Mouse (Mus musculus) intestine, embryonic 16.5 days (tissue): ENCODE data around the gene Cgrrf1. TPM values are rescaled to one million over a fixed set of nuclear protein-coding genes. Genes with fewer than 3 reads are reported as not detected.

Experiments used
- ATAC-seq: fragments of 200-750 bp; cut with Nextera tagmentation; 2 replicates; pipeline ENCODE4 v1.8.0; 2017; ENCODE audit warnings: moderate TSS enrichment, moderate library complexity
- H3K27ac ChIP-seq: fragments of 300-500 bp; sonication (generic); 2 replicates; pipeline ENCODE4 v1.5.1; 2014; ENCODE audit warnings: mild to moderate bottlenecking, low read length
- H3K27me3 ChIP-seq: fragments of 300-500 bp; sonication (generic); replicated peaks from 2 replicates; pipeline ENCODE4 v1.6.1; 2014; ENCODE audit warnings: low read length, control low read depth, mixed read lengths; ENCODE audit not compliant: control insufficient read depth, insufficient read depth
- H3K36me3 ChIP-seq: fragments of 300-500 bp; sonication (generic); 2 replicates; pipeline ENCODE4 v1.6.1; 2014; ENCODE audit warnings: low read length, control low read depth; ENCODE audit not compliant: control insufficient read depth, insufficient read depth
- H3K4me1 ChIP-seq: fragments of 300-500 bp; sonication (generic); 2 replicates; pipeline ENCODE4 v1.6.1; 2014; ENCODE audit warnings: low read length, control low read depth, mixed read lengths; ENCODE audit not compliant: control insufficient read depth, insufficient read depth
- H3K4me2 ChIP-seq: fragments of 300-500 bp; sonication (generic); 2 replicates; pipeline ENCODE4 v1.6.1; 2014; ENCODE audit warnings: low read depth, low read length, control low read depth
- H3K4me3 ChIP-seq: fragments of 300-500 bp; sonication (generic); 2 replicates; pipeline ENCODE4 v1.5.1; 2014; ENCODE audit warnings: mild to moderate bottlenecking, low read length
- H3K9ac ChIP-seq: fragments of 300-500 bp; sonication (generic); 2 replicates; pipeline ENCODE4 v1.6.1; 2014; ENCODE audit warnings: low read depth, low read length
- H3K9me3 ChIP-seq: fragments of 300-500 bp; sonication (generic); 2 replicates; pipeline ENCODE4 v1.6.1; 2016; ENCODE audit warnings: low read length, control low read depth; ENCODE audit not compliant: control insufficient read depth
- WGBS: fragments of 180-500 bp; shearing (Covaris S2); extraction: QIAGEN DNeasy Blood & Tissue Kit; methylation state at CpG from one replicate; pipeline ENCODE4 v1.1.7; 2014; 5-methylcytosine and 5-hydroxymethylcytosine counted together
- polyA plus RNA-seq: library from polyadenylated mRNA; unstranded; fragments of >200 nt; fragmentation: Nextera tagmentation; extraction: Ambion mirVana; gene quantifications from 2 replicates; pipeline ENCODE4 v1.2.1, GENCODE M21; 2015

Cgrrf1 gene
- polyA plus RNA-seq, 1 experiment from 2014 or later: 24.0 TPM

GRCm38 (mm10) chr14:46845706-46846105, 13.8 kb downstream of the Cgrrf1 start:
- ATAC-seq: no peak
- H3K9me3 ChIP-seq: no peaks in the 10 kb centered on the region
- H3K27me3 ChIP-seq: no peaks in the 10 kb centered on the region
- H3K4me3 ChIP-seq: no peak overlapping the region
- H3K4me2 ChIP-seq: no peak overlapping the region
- no peak overlapping the region for H3K9ac ChIP-seq
- 92% methylated on average over 11 of the region's 11 CpGs for WGBS
- peaks cover 7% of the 10 kb centered on the region for H3K36me3 ChIP-seq
- H3K27ac ChIP-seq: no peak overlapping the region
- no peaks in the 10 kb centered on the region for H3K4me1 ChIP-seq

GRCm38 (mm10) chr14:46848063-46848590, 16.2 kb downstream of the Cgrrf1 start:
- Histone ChIP-seq H3K4me2 (no peak overlapping the region), H3K4me1 (no peaks in the 10 kb centered on the region), H3K9ac (no peak overlapping the region), H3K9me3 (no peaks in the 10 kb centered on the region), H3K27me3 (no peaks in the 10 kb centered on the region), H3K27ac (no peak overlapping the region), H3K4me3 (no peak overlapping the region), H3K36me3 (no peaks in the 10 kb centered on the region)
- WGBS: 66% methylated on average over 4 of the region's 4 CpGs
- ATAC-seq: no peak

DNA sequence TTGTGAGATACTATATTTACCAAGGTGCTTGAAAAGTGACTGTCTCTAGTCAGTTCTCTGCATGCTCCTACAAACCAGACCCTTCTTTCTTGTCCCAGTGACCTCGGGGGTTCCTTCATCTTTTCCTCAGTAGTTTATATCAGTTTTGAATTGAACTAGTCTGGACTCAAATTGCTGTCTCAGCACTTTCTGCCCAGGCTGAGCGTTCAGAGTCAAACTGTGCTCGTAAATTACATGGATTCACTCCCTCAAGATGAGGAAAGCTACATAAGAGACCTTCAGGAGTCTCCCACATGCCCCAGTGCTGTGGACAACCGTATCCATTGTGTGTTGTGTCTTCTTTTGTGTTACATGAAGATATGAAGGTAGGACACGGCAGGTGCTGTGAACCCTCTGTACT, 16.8 kb downstream of the Cgrrf1 start:
- H3K4me2 ChIP-seq: no peak overlapping the region
- H3K4me1 ChIP-seq: no peaks in the 10 kb centered on the region
- no peaks in the 10 kb centered on the region for H3K27me3 ChIP-seq
- H3K4me3 ChIP-seq: no peak overlapping the region
- H3K27ac ChIP-seq: no peak overlapping the region
- no peak for ATAC-seq
- H3K9me3 ChIP-seq: no peaks in the 10 kb centered on the region
- no peak overlapping the region for H3K9ac ChIP-seq
- 73% methylated on average over 5 of the region's 5 CpGs for WGBS
- H3K36me3 ChIP-seq: no peaks in the 10 kb centered on the region

DNA sequence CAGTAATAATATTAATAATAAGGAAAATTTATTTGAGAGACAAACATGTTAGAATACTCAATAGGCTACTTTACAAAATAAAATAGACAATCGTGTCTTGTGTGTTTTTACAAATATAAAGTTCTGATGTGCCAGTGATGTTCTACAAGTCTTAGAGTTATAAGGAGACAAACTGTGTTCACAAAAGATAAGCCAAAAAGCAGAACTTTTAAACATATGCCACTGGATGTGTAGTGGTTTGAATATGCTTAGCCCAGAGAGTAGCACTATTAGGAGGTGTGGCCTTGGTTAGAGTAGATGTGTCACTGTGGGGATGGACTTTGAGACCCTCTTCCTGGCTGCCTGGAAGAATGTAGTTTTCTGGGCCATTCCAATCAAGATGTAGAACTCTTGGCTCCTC, 17.8 kb downstream of the Cgrrf1 start:
- H3K9ac ChIP-seq: no peak overlapping the region
- H3K27me3 ChIP-seq: no peaks in the 10 kb centered on the region
- no peaks in the 10 kb centered on the region for H3K4me1 ChIP-seq
- no peaks in the 10 kb centered on the region for H3K9me3 ChIP-seq
- H3K36me3 ChIP-seq: no peaks in the 10 kb centered on the region
- 92% methylated on average over 1 of the region's 1 CpGs for WGBS
- no peak overlapping the region for H3K4me2 ChIP-seq
- H3K4me3 ChIP-seq: no peak overlapping the region
- H3K27ac ChIP-seq: no peak overlapping the region
- no peak for ATAC-seq

- H3K4me1 ChIP-seq: no peaks in the 10 kb centered on the region
- H3K4me3 ChIP-seq: no peak overlapping the region
- H3K9ac ChIP-seq: no peak overlapping the region
- H3K9me3 ChIP-seq: no peaks in the 10 kb centered on the region
- H3K36me3 ChIP-seq: no peaks in the 10 kb centered on the region
- H3K4me2 ChIP-seq: no peak overlapping the region
- ATAC-seq: no peak
- 86% methylated on average over 11 of the region's 11 CpGs for WGBS
- H3K27ac ChIP-seq: no peak overlapping the region
- H3K27me3 ChIP-seq: no peaks in the 10 kb centered on the region
These were observed 21.8 kb downstream of the Cgrrf1 start for GRCm38 (mm10) chr14:46853677-46854076.

GRCm38 (mm10) chr14:46862922-46863321, 31.0 kb downstream of the Cgrrf1 start:
- no peaks in the 10 kb centered on the region for H3K4me1 ChIP-seq
- H3K36me3 ChIP-seq: no peaks in the 10 kb centered on the region
- ATAC-seq: no peak
- 95% methylated on average over 5 of the region's 5 CpGs for WGBS
- H3K9ac ChIP-seq: no peak overlapping the region
- H3K4me2 ChIP-seq: no peak overlapping the region
- no peak overlapping the region for H3K4me3 ChIP-seq
- no peak overlapping the region for H3K27ac ChIP-seq
- no peaks in the 10 kb centered on the region for H3K27me3 ChIP-seq
- no peaks in the 10 kb centered on the region for H3K9me3 ChIP-seq

DNA sequence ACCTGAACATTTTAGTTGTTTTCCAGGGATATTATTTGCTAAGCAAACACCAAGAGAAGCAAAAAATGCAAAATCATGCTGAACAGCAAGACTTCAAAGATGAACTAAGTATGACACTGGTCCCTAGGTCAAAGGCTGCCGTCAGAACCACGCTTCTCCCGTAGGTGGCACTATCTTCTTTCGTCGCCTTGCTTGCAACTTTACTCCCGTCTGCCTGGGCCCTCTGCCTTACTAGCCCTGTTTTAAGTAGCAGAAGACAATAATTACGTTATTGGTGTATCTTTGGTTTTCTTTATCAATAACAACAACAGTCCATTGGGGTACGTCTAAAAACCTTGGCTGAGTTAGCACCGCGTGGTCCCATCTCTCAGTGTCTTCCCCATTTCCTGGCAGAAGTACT, 49.0 kb downstream of the Cgrrf1 start:
- 11% methylated on average over 10 of the region's 10 CpGs for WGBS

GRCm38 (mm10) chr14:46881581-46882430, 49.9 kb downstream of the Cgrrf1 start:
- Histone ChIP-seq H3K36me3 (no peaks in the 10 kb centered on the region), H3K27ac (peak overlapping the region; percentile 75), H3K4me3 (peak overlapping the region; percentile 70), H3K9ac (peak overlapping the region; percentile 88), H3K4me2 (peak overlapping the region; percentile 99), H3K9me3 (no peaks in the 10 kb centered on the region), H3K27me3 (peaks cover 4% of the 10 kb centered on the region; the same call in 1 of the 2 replicates), H3K4me1 (peaks cover 19% of the 10 kb centered on the region)
- WGBS: 9% methylated on average over 40 of the region's 40 CpGs
- ATAC-seq: peak; percentile 15; the same call in 1 of the 2 replicates

More for the DNA sequence above, 49.0 kb downstream of the Cgrrf1 start:
- no peak overlapping the region for H3K9ac ChIP-seq
- no peak overlapping the region for H3K4me3 ChIP-seq
- no peak for ATAC-seq
- peaks cover 4% of the 10 kb centered on the region; the same call in 1 of the 2 replicates for H3K27me3 ChIP-seq
- H3K27ac ChIP-seq: no peak overlapping the region
- H3K9me3 ChIP-seq: no peaks in the 10 kb centered on the region
- H3K36me3 ChIP-seq: no peaks in the 10 kb centered on the region
- H3K4me2 ChIP-seq: 0 out of 2 replicates have a peak overlapping the region, but pooled peaks have one; percentile 99
- peaks cover 17% of the 10 kb centered on the region for H3K4me1 ChIP-seq

DNA sequence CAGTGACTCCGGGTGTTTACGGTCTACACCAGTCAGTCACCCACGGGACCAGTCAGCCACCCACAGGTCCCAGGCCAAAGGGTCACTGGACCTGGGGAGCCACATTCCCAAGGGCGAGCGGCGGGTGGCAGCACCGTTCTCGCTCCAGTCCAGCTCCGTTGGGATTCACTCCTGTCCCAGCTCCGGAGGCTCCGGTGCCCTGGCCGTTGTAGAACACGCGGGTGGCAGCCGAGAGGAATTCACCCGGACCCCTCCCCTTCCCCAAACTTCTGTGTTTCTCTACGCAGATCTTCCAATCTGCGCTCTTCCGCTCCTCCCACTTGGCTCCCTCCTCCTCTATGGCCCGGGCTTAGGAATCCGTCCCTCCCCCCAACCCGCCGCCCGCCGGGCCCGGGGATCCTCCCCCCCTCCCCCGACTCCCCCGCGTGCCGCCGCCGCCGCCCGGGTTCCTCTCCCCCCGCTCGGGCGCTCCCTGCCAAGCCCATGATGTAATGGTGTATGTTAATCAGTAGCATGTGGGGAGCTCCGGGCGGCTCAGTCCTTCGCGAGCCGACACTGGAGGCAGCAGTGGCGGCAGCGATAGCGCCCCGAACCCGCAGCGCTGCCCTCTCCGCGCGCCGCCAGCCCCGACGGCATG, 50.6 kb downstream of the Cgrrf1 start, which contains the start of gene Samd4:
Gene Samd4 (plus strand): TSS at position 424 of the 637 bp plus-strand sequence.
- H3K9ac ChIP-seq: peak within 1 kb of the TSS; percentile 88
- H3K4me1 ChIP-seq: peaks cover 19% of the 10 kb centered on the region
- H3K9me3 ChIP-seq: no peaks in the 10 kb centered on the region
- peak within 1 kb of the TSS; percentile 89 for H3K27ac ChIP-seq
- ATAC-seq: peak; percentile 78
- 1% methylated on average over 53 of the region's 54 CpGs for WGBS
- H3K4me2 ChIP-seq: peak within 1 kb of the TSS; percentile 99
- H3K4me3 ChIP-seq: peak within 1 kb of the TSS; percentile 70
- H3K36me3 ChIP-seq: no peaks in the 10 kb centered on the region
- H3K27me3 ChIP-seq: peaks cover 4% of the 10 kb centered on the region; the same call in 1 of the 2 replicates
